Mouse (Mus musculus) ES-E14 (cell line): ENCODE measurements around the gene Tnfrsf13c.

ENCODE experiments used
- CHD2 ChIP-seq: IDR thresholded peaks from 2 replicates; pipeline ENCODE4 v1.6.1; 2014; ENCODE audit warnings: mild to moderate bottlenecking, low read depth, low read length, inconsistent platforms
- HCFC1 ChIP-seq: IDR thresholded peaks from 2 replicates; pipeline ENCODE4 v1.6.1; 2012; ENCODE audit warnings: low read length, inconsistent platforms, borderline replicate concordance; ENCODE audit not compliant: insufficient read depth
- MAFK ChIP-seq: IDR thresholded peaks from 2 replicates; pipeline ENCODE4 v1.6.1; 2014; ENCODE audit warnings: mild to moderate bottlenecking, low read depth, low read length, inconsistent platforms; ENCODE audit not compliant: insufficient read depth
- ZC3H11A ChIP-seq: IDR thresholded peaks from 2 replicates; pipeline ENCODE4 v1.6.1; 2012; ENCODE audit warnings: low read depth, mild to moderate bottlenecking, inconsistent platforms, low read length, borderline replicate concordance
- ZNF384 ChIP-seq: IDR thresholded peaks from 2 replicates; pipeline ENCODE4 v1.6.1; 2012; ENCODE audit warnings: low read depth, low read length, inconsistent platforms

DNA sequence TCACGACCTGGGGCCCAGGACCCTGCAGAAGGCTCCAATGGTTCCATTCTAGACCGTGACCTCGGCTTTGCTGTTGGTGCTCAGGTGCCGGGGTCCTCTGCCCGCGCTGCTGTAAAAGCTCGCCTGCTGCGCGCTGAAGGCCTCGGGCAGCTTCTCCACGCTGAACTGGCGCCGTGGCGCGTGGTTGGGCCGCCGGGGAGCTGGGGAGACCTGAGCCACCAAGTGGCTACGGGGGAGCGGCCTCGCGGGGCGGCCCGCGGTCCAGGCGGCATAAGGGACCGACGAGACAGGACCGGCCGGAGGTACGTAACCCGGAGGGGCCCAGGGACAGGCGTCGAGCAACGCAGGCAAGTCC, 17.1 kb downstream of the Tnfrsf13c start:
- no peak for TF ChIP-seq HCFC1
- no peak for TF ChIP-seq CHD2
- TF ChIP-seq ZC3H11A, result no peak
- TF ChIP-seq MAFK, result no peak
- TF ChIP-seq ZNF384, result no peak
